Mouse (Mus musculus): Measurements from ENCODE around the gene Trpv4.

Gene Trpv4

GRCm38 (mm10) chr5:114667228-114667856 is 9.1 kb upstream of the Trpv4 start:
- peak; percentile 99 for DNase-seq (ENCODE audit: low spot score)

- DNase-seq (ENCODE audit: low spot score) = no peak
Observed at GRCm38 (mm10) chr5:114666659-114667058, 8.4 kb upstream of the Trpv4 start.

DNA sequence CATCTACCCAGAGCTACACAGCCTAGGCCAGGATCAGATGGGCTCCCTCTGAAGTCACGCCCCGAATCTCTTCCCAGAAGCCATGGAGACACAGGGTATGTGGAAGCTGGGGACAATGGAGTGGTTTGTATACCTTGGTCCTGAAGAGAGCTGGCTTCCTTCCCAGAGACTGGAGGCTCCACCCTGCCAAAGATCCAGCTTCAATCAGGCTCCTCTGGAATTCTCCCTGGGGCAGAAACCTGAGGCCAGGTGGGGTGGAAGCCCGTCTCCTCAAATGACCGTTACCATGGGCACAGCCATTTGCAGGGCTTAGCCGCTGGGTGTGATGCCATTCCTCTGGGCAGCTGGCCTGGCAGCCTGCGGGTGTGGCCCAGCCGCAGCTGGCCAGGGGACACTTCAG is 6.5 kb upstream of the Trpv4 start:
- no peak for DNase-seq (ENCODE audit: low spot score)

DNA sequence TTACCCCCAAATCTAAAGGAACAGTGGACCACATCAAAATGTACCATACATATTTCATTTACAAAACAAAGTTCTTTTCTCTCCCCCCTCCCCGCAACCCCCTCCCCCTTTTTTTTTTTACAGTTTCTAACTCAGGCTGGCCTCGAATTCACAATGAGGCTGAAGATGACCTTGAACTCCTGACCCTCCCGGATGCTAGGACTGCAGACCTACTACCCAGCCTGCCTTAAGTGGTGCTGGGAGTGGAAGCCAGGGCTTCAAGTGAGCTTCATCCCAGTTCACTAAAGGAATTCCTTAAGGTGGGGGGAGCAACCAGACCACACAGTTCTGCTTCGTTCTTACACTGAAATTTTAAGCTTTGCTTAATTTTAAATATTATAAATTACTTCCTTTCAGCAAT is 5.9 kb upstream of the Trpv4 start:
- no peak for DNase-seq (ENCODE audit: low spot score)

- DNase-seq (ENCODE audit: low spot score) = no peak
Observed at GRCm38 (mm10) chr5:114661029-114661428, 2.8 kb upstream of the Trpv4 start.

GRCm38 (mm10) chr5:114657426-114657825 is 795 bp downstream of the Trpv4 start:
- DNase-seq (ENCODE audit: low spot score) = no peak

GRCm38 (mm10) chr5:114656305-114656704 is 1.9 kb downstream of the Trpv4 start:
- no peak for DNase-seq (ENCODE audit: low spot score)

- no peak for DNase-seq (ENCODE audit: low spot score)
Observed at GRCm38 (mm10) chr5:114655721-114656120, 2.5 kb downstream of the Trpv4 start.

DNA sequence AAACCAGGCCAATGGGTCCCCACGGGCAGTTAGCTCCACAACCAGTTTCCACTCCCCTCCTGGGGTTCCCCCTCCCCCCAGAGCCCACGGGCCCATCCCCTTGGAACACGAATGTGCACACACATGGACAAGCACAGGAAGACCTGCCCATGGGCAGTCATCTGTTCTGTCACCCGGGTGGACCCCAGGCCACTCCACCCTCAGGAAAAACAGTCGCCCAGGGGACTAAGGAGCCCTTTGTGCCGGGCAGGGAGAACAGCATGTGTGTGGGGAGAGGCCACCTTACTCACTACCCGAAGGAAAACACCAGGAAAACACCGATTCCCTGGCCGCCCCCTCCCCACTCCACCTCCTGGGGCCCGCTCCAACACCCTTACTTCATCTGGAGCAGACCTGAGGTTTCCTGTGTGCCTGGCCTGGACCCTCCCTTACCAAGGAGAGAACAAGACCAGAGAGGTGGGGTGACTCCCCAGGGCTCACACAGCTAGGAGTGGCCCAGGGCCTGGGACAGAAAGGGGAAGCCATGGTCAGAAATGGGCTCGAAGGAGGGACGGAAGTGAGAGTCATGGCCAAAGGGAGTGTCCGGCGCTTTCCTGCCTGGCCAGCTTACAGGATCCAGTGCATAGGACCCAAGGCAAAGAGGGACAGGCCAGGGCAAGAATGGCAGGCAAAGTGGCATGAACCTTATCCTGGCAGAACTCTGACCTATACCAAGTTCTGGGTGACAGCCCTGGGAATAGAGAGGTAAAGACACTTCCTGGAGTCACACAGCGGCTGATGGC is 4.4 kb downstream of the Trpv4 start:
- DNase-seq (ENCODE audit: low spot score) = no peak

DNA sequence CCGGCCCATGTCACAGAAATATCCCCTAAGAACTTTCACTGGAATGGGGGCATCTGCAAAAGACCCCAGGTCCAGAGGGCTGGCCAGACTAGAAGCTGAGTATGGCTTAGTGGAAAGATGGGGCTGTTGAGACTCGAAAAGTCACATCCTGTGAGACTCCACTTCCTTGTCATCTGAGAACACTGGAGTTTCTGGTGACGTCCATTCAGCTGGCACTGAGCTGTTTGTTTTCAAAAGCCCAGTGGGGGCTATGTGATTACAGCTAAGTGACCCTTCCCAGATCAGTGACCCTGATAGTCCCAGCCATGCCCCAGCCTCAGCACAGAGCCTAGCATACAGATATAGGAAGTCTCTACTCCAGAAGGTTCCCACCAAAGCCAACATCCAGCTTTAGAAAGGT is 6.8 kb downstream of the Trpv4 start:
- DNase-seq (ENCODE audit: low spot score) = peak; percentile 50

DNA sequence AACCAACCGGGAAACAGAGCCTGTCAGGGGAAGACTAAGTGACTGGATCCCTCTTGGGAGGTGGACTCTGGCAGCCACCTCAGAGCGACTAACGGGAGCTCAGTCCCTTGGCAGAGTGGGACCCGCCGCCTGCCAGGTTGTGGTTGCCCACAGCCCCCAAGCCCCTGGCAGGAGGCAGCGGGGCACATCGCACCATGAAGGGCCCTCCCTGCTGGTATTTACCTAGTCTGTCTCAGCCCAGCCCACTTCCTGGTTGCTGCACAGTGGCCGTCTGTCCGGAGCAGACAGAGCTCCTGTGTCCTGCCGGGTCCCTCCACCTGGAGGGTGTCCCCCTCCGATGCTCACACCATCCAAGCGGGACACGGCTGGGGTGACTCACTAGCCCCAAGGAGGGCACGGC is 7.2 kb downstream of the Trpv4 start:
- no peak for DNase-seq (ENCODE audit: low spot score)

DNA sequence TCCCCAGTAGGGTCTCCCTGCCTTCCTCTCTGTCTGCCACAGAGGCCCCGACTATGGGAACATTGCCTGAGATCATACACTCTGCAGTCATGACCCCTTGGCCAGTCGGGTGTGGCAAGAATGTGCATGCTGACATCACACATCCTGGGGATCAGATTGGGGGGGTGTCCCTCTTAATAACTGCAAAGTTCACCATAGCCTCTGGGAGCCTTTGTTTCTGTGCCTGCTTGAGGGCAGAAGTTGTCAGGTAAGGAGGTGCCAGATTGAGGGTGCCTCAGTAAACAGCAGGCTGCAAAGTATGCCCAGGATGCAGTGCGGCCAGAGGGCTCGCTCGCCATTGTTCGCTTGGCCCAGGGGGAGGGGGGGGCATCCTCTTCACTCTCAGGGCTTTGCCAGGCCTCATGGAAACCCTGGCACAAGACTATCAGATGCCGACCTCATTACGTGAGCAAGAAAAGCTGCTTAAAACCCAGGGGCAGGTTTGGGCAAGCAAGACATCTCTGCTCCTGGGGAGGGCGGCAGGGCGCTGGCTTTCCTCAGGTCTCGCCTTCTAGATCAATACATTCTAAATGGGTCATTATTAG is 9.4 kb downstream of the Trpv4 start:
- no peak for DNase-seq (ENCODE audit: low spot score)

DNA sequence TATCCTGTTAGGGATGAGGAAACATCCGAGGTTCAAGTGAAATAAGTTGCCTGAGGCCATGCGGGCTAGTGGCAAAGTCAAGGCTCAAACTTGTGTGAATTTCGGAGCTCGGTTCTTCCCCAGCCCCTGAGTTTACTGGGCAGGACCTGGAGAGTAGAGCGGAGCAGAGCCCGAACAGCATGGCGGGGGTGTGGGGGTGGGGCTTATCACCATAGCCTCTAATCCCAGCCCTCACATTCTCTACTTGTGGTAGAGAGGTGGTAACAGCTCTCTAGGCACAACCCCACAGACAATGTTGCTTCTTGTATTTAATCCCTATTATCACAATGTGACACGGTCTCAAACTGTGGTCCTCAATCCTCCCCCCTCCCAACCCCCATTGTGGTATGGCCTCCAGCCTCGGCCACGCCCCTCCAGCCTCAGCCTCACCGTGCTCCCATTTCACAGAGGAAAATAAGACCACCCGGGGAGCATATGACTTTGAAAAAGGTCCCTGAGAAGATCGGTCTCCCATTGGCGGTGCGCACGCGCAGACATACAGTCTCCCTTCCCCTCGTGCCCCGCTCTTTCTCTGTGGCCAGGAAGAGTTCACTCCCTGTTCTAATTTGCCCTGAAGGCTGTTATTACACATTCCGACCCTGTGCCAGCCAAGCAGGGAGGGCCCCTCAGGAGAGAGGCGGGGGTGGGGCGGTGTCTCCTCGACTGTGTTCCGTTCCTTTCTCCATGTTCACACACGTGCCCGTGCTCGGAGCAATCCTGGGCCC is 10.8 kb downstream of the Trpv4 start:
- peak; percentile 76 for DNase-seq (ENCODE audit: low spot score)

DNA sequence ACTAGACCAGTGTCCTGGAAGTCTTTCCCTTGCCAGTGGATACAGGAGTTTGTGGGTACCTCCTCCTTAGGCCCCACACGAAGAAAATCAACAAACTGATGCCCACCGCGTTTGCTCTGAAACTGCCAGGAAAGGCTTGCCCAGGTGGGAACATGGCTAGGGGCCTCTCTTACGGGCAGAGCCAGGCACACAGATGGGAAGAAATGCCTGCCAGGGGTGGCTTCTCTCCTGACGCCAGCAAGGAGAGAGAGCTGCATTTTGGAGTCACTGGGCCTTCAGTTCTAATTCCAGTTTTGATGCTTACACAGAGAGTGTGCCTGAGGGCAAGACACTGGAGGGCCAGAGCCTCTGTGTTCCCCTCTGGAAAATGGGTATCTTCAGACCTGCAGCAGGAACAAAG is 12.3 kb downstream of the Trpv4 start:
- no peak for DNase-seq (ENCODE audit: low spot score)

- DNase-seq (ENCODE audit: low spot score) = no peak
Observed at GRCm38 (mm10) chr5:114644918-114645317, 13.3 kb downstream of the Trpv4 start.

- DNase-seq (ENCODE audit: low spot score) = no peak
Observed at GRCm38 (mm10) chr5:114640809-114641208, 17.4 kb downstream of the Trpv4 start.

DNA sequence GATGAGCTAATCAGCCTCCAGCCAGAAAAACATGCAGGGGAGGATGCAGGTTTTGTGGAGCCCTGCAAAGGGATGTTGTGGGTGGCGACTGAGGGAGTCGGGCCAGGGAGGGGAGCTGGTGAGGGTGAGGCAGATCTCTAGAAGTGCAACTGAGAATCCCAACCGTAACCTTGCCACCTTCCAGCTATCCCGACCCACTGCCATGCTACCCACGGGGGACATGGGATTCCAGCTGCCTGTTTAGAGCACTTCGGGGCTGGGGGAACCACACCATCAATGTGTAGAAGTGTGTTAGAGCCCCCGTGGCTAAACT is 18.6 kb downstream of the Trpv4 start:
- no peak for DNase-seq (ENCODE audit: low spot score)

DNA sequence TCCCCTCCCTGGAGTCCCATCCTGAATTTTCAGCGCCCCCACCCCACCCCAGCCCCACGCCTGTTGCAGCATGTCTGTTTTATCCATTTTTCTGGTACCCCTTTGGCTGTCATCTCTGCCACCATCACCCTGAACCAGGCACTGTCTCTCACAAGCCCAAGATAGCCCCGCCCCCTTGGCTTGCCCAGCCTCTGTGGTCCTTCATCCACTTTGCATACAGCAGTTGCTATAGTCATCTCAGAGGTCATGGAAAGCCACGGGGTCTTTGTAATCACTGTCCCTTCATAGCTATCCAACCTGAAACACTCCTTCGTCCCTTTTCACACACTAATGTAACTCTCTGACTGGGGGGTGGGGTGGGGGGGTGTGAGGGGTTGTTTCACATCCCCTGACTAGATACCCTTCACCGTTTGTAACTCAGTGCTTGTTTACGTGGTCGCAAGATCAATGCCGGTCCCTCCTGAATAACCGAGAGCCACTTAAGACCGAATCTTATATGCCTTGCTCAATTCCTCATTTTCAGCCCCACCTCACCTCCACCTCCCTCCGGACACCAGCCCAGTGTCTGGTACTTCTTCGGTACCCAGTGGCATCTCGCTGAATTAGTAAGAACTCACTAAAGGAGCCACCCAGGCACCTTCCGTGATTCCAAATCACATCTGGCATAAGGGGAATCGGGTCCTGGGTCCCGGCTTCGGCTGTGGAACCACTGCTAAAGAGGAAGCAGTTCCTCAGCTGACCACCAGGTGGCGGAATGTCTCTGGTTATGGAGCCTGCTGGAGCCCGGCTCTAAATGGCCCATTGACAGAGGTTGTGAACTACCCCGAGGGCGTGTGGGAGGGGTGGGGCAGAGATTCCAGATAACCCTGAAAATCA is 19.2 kb downstream of the Trpv4 start:
- peak; percentile 94 for DNase-seq (ENCODE audit: low spot score)

DNA sequence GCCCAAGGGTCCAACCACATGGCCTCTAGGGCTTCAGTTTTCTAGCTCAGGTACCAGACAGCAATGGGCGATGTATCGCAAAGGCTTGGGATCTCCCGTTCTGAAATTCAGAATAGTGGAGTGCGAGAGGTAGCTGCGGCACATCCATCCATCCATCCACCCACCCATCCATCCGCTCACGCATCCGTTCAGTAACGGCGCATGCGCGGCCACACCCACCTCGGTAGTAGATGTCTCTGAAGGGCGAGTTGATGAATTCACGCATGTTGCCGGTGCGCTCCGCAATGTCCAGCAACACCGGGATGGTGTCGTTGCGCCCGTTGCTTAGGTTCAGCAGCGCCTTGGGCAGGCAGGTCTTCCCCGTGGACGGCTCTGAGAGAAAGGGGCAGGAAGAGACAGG is 22.1 kb downstream of the Trpv4 start:
- no peak for DNase-seq (ENCODE audit: low spot score)

GRCm38 (mm10) chr5:114631336-114631735 is 26.9 kb downstream of the Trpv4 start:
- no peak for DNase-seq (ENCODE audit: low spot score)

GRCm38 (mm10) chr5:114625590-114625989 is 32.6 kb downstream of the Trpv4 start:
- DNase-seq (ENCODE audit: low spot score) = peak; percentile 74

- DNase-seq (ENCODE audit: low spot score) = peak; percentile 36
Observed at GRCm38 (mm10) chr5:114620305-114620704, 37.9 kb downstream of the Trpv4 start.
